Mouse (Mus musculus) cortical plate, adult 2 months (tissue): Measurements from ENCODE around the gene Slc25a30. TPM values are rescaled to one million over a fixed set of nuclear protein-coding genes. Genes with fewer than 3 reads are reported as not detected.
"Not testable (repeated sequence)": the region's sequence is repeated elsewhere in the genome, so short reads cannot be mapped to it uniquely, and the experiment has no call there.

Experiments used
- H3K27ac ChIP-seq: fragments of 200-500 bp; 2 replicates; pipeline ENCODE4 v1.5.1; 2012; ENCODE audit warnings: low read length, control low read depth, inconsistent platforms; ENCODE audit not compliant: insufficient read depth
- H3K4me1 ChIP-seq: fragments of 200-500 bp; 2 replicates; pipeline ENCODE4 v1.6.1; 2011; ENCODE audit warnings: low read length; ENCODE audit not compliant: control insufficient read depth, insufficient read depth
- H3K4me3 ChIP-seq: fragments of 200-500 bp; 2 replicates; pipeline ENCODE4 v1.5.1; 2011; ENCODE audit warnings: mild to moderate bottlenecking, low read length, control low read depth; ENCODE audit not compliant: insufficient read depth
- CTCF ChIP-seq: fragments of 200-500 bp; IDR thresholded peaks from 2 replicates; pipeline ENCODE4 v1.5.1; 2011; ENCODE audit warnings: mild to moderate bottlenecking, control low read depth, low read length; ENCODE audit not compliant: insufficient read depth; ENCODE audit errors: extremely low read depth
- POLR2A ChIP-seq: fragments of 200-500 bp; IDR thresholded peaks from 2 replicates; pipeline ENCODE4 v1.6.1; 2011; ENCODE audit warnings: mild to moderate bottlenecking, low read length, control low read depth; ENCODE audit not compliant: insufficient read depth; ENCODE audit errors: extremely low read depth
- polyA plus RNA-seq: library from polyadenylated mRNA; depleted of rRNA; stranded (reverse); fragments of >200 nt; gene quantifications from 2 replicates; pipeline ENCODE4 v1.2.3, GENCODE M21; 2012

The Slc25a30 gene
- polyA plus RNA-seq, 1 experiment: 9.3 TPM

DNA sequence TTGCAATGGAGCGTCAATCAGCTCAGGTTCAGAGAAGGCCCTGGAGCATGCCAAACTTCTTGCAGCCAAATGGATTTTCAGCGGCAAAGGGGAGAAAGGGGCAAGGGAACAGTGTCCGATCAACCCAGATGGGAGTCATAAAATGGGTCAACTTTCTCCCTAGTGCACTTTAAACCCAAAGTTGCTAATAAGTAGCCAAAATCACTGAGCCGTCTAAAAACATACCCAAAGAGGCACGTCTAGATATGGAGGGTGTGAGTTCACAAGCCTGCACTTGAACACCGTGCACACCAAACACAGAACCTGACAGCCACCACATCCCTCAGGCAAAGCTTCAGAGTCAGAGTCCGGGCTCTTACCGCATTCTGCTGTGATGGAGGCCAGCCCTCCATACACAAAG lies 10.2 kb downstream of the Slc25a30 start:
- Histone ChIP-seq H3K27ac (no peak overlapping the region), H3K4me3 (no peak overlapping the region), H3K4me1 (no peaks in the 10 kb centered on the region)
- TF ChIP-seq CTCF (no peak), POLR2A (no peak)

DNA sequence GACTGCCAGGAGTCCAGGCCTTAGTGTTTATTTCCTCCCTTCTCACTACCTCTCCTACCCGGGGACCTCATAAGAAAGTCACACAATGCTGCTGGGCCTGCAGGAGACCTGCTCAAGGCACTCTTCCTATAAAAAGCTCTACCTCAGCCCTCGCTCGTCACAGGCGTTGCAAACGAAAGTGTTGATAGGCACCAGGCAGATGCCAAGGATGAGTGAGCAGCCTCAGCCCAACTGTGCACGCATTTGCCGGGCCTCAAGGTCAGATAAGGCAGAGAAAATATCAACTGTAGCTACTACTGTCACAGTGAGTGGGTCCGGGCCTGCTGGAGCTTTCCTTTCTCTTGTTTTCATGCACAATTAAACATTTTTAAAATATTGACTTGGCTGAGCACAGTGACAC lies 13.4 kb downstream of the Slc25a30 start:
- TF ChIP-seq CTCF (no peak), POLR2A (no peak)

DNA sequence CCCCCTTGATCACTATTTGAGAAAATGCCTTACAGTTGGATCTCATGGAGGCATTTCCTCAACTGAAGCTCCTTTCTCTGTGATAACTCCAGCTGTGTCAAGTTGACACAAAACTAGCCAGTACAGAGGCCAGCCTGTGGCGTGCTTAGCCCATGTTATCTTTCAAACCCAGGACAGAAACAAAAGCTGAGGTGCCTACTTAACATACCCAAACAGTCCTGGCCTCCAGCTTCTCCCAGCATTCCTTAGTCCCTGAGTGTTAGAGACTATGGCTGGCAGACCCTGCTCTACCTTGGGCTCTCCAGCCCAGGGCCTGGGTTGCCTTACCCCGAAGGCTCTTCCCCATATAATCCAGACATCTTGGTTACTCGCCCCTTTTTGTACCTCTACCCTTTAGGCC lies 14.4 kb downstream of the Slc25a30 start:
- H3K27ac ChIP-seq, H3K4me3 ChIP-seq: not testable (repeated sequence)

More for the DNA sequence above, 13.4 kb downstream of the Slc25a30 start:
- Histone ChIP-seq H3K4me3 (no peak overlapping the region), H3K27ac (no peak overlapping the region), H3K4me1 (no peaks in the 10 kb centered on the region)

GRCm38 (mm10) chr14:75771101-75771501 lies 15.7 kb downstream of the Slc25a30 start:
- Histone ChIP-seq H3K4me1 (no peaks in the 10 kb centered on the region), H3K4me3 (no peak overlapping the region), H3K27ac (no peak overlapping the region)
- TF ChIP-seq CTCF: no peak
- no peak for TF ChIP-seq POLR2A

More for the DNA sequence above, 14.4 kb downstream of the Slc25a30 start:
- H3K4me1 ChIP-seq: not testable (repeated sequence)

GRCm38 (mm10) chr14:75769334-75769733 lies 17.5 kb downstream of the Slc25a30 start:
- Histone ChIP-seq H3K4me3 (no peak overlapping the region), H3K27ac (no peak overlapping the region), H3K4me1 (no peaks in the 10 kb centered on the region)
- TF ChIP-seq POLR2A: no peak
- no peak for TF ChIP-seq CTCF

GRCm38 (mm10) chr14:75768275-75768608 lies 18.6 kb downstream of the Slc25a30 start:
- Histone ChIP-seq H3K27ac (no peak overlapping the region), H3K4me1 (no peaks in the 10 kb centered on the region), H3K4me3 (no peak overlapping the region)
- no peak for TF ChIP-seq CTCF
- TF ChIP-seq POLR2A: no peak

- TF ChIP-seq CTCF: peak; percentile 90
- no peak for TF ChIP-seq POLR2A
- Histone ChIP-seq H3K4me3 (no peak overlapping the region; the same call in 1 of the 2 replicates), H3K4me1 (no peaks in the 10 kb centered on the region), H3K27ac (no peak overlapping the region)
Observed at GRCm38 (mm10) chr14:75767492-75768274, 19.2 kb downstream of the Slc25a30 start.

DNA sequence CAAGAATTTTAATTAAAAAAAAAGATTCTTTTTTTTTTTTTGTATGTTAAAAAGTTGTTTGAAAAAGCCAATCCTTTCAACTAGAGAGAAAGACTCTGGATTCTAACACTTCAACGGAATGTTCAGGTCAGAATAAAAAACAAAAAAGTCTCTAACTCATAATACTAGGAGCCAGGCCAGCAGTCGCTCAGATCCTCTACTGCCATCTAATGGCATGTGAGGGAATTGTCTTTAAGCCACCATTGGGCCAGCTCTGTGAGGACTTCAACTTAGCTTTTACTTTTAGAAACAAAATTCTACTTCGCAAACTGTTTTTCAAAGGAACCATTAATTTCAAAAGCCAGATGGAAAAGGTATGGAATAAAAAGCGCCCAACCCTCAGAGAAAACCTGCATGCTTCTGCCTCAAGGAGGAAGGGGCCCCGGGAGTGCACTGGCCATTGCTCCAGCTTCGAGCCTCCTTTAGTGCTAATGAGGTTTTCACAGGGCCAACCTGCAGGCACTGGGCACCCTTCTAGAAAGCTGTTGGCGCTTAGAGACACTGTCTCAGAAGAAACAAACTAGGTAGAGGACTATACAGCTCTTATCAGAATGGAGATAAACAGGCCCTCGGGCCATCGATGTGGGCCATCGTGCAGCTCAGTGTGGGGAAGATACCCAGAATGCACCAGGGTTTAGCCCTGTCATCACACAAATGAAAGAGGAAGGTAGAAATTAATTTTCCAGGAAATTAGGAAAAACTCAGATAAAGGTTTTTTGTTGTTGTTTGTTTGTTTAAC lies 25.6 kb downstream of the Slc25a30 start:
- Histone ChIP-seq H3K4me3 (no peak overlapping the region), H3K27ac (no peak overlapping the region), H3K4me1 (no peaks in the 10 kb centered on the region)
- peak; percentile 82 for TF ChIP-seq CTCF
- TF ChIP-seq POLR2A: no peak

DNA sequence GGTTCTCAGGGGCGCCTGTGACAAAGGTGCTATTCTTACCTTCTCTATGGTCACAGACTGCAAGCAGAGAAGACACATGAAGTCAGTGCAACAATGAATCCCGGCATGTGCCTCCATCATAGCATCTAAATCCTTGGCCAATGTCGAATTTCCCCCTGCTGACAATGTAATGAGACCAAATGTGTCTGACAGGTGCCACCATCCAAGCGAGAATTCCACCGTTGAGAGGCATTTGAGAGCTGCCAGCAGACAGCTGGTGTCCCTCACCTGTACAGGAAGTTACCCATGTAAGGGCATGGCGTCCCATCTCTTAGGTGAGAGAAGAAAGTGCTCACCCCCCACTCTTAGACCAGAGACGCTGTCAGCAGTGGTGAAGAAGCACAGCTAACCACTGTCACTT lies 28.4 kb downstream of the Slc25a30 start:
- H3K4me1 ChIP-seq: no peaks in the 10 kb centered on the region
- H3K4me3 ChIP-seq: no peak overlapping the region
- no peak overlapping the region for H3K27ac ChIP-seq
- no peak for TF ChIP-seq CTCF
- TF ChIP-seq POLR2A: no peak

- H3K4me1 ChIP-seq: 0 out of 2 replicates have a peak, but pooled peaks cover 1% of the 10 kb centered on the region
- H3K27ac ChIP-seq: no peak overlapping the region
- TF ChIP-seq POLR2A: no peak
- no peak for TF ChIP-seq CTCF
- no peak overlapping the region for H3K4me3 ChIP-seq
Observed at GRCm38 (mm10) chr14:75757821-75758220, 29.0 kb downstream of the Slc25a30 start.
